Mouse (Mus musculus) heart, embryonic 14.5 days (tissue): Measurements from ENCODE around the gene Hcar1. TPM values are rescaled to one million over a fixed set of nuclear protein-coding genes. Genes with fewer than 3 reads are reported as not detected.

Experiments
- ATAC-seq: fragments of 200-750 bp; cut with Nextera tagmentation; 2 replicates; pipeline ENCODE4 v1.8.0; 2017; ENCODE audit warnings: low read depth, moderate TSS enrichment; ENCODE audit not compliant: insufficient number of reproducible peaks, insufficient read depth, low FRiP score
- H3K27ac ChIP-seq, 2 experiments: fragments of 200-500 bp in 1 of 2; fragments of 300-500 bp in 1 of 2; sonication (generic) in 1 of 2; replicated peaks in 1 of 2; 2 replicates each; pipeline ENCODE4 v1.5.1; 2012 to 2014; ENCODE audit warnings: low read depth in 2 of 2, low read length in 2 of 2, control low read depth in 1 of 2, mild to moderate bottlenecking in 1 of 2, mixed read lengths in 1 of 2; ENCODE audit not compliant: control insufficient read depth in 1 of 2, insufficient read depth in 1 of 2
- H3K27me3 ChIP-seq: fragments of 300-500 bp; sonication (generic); 2 replicates; pipeline ENCODE4 v1.6.1; 2014; ENCODE audit warnings: mild to moderate bottlenecking, low read length, control low read depth; ENCODE audit not compliant: control insufficient read depth, insufficient read depth
- H3K36me3 ChIP-seq: fragments of 300-500 bp; sonication (generic); 2 replicates; pipeline ENCODE4 v1.6.1; 2014; ENCODE audit warnings: mild to moderate bottlenecking, control low read depth, low read length, mixed read lengths; ENCODE audit not compliant: control insufficient read depth, insufficient read depth
- H3K4me1 ChIP-seq, 2 experiments: fragments of 200-500 bp in 1 of 2; fragments of 300-500 bp in 1 of 2; sonication (generic) in 1 of 2; 2 replicates each; pipeline ENCODE4 v1.6.1; 2012 to 2014; ENCODE audit warnings: low read length in 2 of 2, control low read depth in 1 of 2, mixed read lengths in 1 of 2; ENCODE audit not compliant: control insufficient read depth in 2 of 2, insufficient read depth in 2 of 2
- H3K4me2 ChIP-seq: fragments of 300-500 bp; sonication (generic); 2 replicates; pipeline ENCODE4 v1.6.1; 2014; ENCODE audit warnings: mild to moderate bottlenecking, low read length
- H3K4me3 ChIP-seq, 2 experiments: fragments of 200-500 bp in 1 of 2; fragments of 300-500 bp in 1 of 2; sonication (generic) in 1 of 2; 2 replicates each; pipeline ENCODE4 v1.5.1; 2012 to 2014; ENCODE audit warnings: low read length in 2 of 2, mild to moderate bottlenecking in 2 of 2, control low read depth in 1 of 2, low read depth in 1 of 2, moderate library complexity in 1 of 2; ENCODE audit not compliant: control insufficient read depth in 1 of 2, insufficient read depth in 1 of 2
- H3K9ac ChIP-seq: fragments of 300-500 bp; sonication (generic); 2 replicates; pipeline ENCODE4 v1.6.1; 2014; ENCODE audit warnings: mild to moderate bottlenecking, low read length
- H3K9me3 ChIP-seq: fragments of 300-500 bp; sonication (generic); 2 replicates; pipeline ENCODE4 v1.6.1; 2016; ENCODE audit warnings: low read length, control low read depth; ENCODE audit not compliant: control insufficient read depth
- WGBS: fragments of 180-500 bp; shearing (Covaris S2); extraction: QIAGEN DNeasy Blood & Tissue Kit; methylation state at CpG from one replicate; pipeline ENCODE4 v1.1.7; 2014; 5-methylcytosine and 5-hydroxymethylcytosine counted together
- polyA plus RNA-seq: library from polyadenylated mRNA; unstranded; fragments of >200 nt; fragmentation: Nextera tagmentation; extraction: Ambion mirVana; gene quantifications from 2 replicates; pipeline ENCODE4 v1.2.1, GENCODE M21; 2014

Gene Hcar1
- polyA plus RNA-seq, 1 experiment from 2014 or later, result 0.32 TPM

GRCm38 (mm10) chr5:123843816-123844215 is 36.0 kb downstream of the Hcar1 start:
- WGBS, result 74% methylated on average over 4 of the region's 4 CpGs
- no peak overlapping the region for H3K27ac ChIP-seq

DNA sequence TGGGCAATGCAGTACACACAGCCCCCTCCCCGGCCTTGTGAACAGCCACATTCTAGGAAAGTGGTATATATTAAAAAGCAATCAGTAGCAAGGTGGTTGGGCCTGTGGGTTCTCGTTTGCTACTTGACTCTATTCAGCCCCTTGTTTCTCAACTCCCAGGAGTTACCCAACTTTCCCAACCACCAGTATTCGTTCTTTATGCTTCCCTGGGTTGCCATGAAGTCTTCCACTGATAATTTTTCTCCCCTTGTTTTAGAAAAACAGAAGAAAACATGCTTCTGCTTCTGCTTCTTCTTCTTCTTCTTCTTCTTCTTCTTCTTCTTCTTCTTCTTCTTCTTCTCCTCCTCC is 36.9 kb downstream of the Hcar1 start:
- no peak overlapping the region for H3K4me2 ChIP-seq
- H3K27me3 ChIP-seq, result no peaks in the 10 kb centered on the region
- no peak overlapping the region for H3K4me3 ChIP-seq
- H3K4me1 ChIP-seq, result peaks cover 2 to 8% of the 10 kb centered on the region in 2 experiments; a peak in 1 of 4 replicates
- no peak overlapping the region for H3K27ac ChIP-seq
- no peak overlapping the region for H3K9ac ChIP-seq
- whole genome bisulfite sequencing, result 83% methylated on average over 3 of the region's 3 CpGs
- H3K9me3 ChIP-seq, result no peaks in the 10 kb centered on the region
- no peaks in the 10 kb centered on the region for H3K36me3 ChIP-seq
- ATAC-seq, result no peak

More at GRCm38 (mm10) chr5:123843816-123844215, 36.0 kb downstream of the Hcar1 start:
- Histone ChIP-seq H3K4me3 (no peak overlapping the region), H3K4me1 (peaks cover 2 to 8% of the 10 kb centered on the region in 2 experiments; a peak in 1 of 4 replicates), H3K27me3 (no peaks in the 10 kb centered on the region), H3K4me2 (no peak overlapping the region), H3K9me3 (no peaks in the 10 kb centered on the region), H3K9ac (no peak overlapping the region), H3K36me3 (no peaks in the 10 kb centered on the region)
- ATAC-seq, result no peak

DNA sequence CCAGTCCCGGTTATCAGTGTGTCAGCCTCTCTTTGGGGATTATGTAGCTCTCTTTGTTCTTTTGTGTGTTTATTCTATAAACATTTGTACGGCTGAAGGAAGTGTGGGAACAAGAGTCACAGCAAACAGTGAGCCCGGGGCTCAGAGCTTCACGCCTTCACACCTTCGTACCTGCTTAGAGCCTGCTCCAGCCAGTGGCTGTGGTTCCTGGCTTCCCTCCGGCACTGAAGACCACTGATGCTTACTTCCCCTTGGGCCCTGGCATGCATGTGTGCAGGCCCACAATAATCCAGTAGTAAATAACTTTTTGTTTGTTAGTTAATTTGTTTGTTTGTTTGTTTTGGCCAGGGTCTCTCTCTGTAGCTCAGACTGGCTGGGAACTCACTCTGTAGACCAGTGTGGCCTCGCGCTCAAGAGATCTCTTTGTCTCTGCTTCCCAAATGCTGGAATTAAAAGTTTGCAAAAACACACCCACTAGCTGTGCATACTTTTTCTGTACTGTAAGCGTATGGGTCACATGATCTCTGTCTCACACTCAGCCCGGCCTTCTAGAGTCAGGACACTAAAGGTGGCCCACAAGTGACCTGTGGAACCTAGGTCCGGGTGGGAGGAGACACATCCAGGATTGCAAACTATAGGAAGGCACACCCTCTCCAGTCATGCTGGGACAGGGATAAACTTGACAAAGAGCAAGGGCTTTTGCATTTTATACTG is 37.4 kb downstream of the Hcar1 start:
- peaks cover 2 to 8% of the 10 kb centered on the region in 2 experiments; a peak in 1 of 4 replicates for H3K4me1 ChIP-seq
- WGBS, result 50% methylated on average over 11 of the region's 11 CpGs
- H3K9ac ChIP-seq, result no peak overlapping the region
- ATAC-seq, result no peak
- no peak overlapping the region for H3K4me3 ChIP-seq
- H3K27me3 ChIP-seq, result no peaks in the 10 kb centered on the region
- H3K4me2 ChIP-seq, result no peak overlapping the region; the same call in 1 of the 2 replicates
- H3K36me3 ChIP-seq, result no peaks in the 10 kb centered on the region
- H3K9me3 ChIP-seq, result no peaks in the 10 kb centered on the region
- no peak overlapping the region for H3K27ac ChIP-seq

GRCm38 (mm10) chr5:123837371-123837770 is 42.4 kb downstream of the Hcar1 start:
- no peaks in the 10 kb centered on the region for H3K27me3 ChIP-seq
- H3K9me3 ChIP-seq, result no peaks in the 10 kb centered on the region
- H3K9ac ChIP-seq, result no peak overlapping the region
- no peak overlapping the region for H3K27ac ChIP-seq
- no peaks in the 10 kb centered on the region for H3K36me3 ChIP-seq
- no peak for ATAC-seq
- no peak overlapping the region for H3K4me2 ChIP-seq
- WGBS, result 46% methylated on average over 4 of the region's 4 CpGs
- H3K4me3 ChIP-seq, result no peak overlapping the region
- H3K4me1 ChIP-seq, result peaks cover 2 to 5% of the 10 kb centered on the region in 2 experiments; a peak in 1 of 4 replicates

- H3K36me3 ChIP-seq, result no peaks in the 10 kb centered on the region
- H3K4me1 ChIP-seq, result no peaks in the 10 kb centered on the region
- H3K4me3 ChIP-seq, result no peak overlapping the region
- 80% methylated on average over 3 of the region's 3 CpGs for WGBS
- H3K9ac ChIP-seq, result no peak overlapping the region
- no peaks in the 10 kb centered on the region for H3K27me3 ChIP-seq
- no peak overlapping the region for H3K27ac ChIP-seq
- H3K4me2 ChIP-seq, result no peak overlapping the region
- H3K9me3 ChIP-seq, result no peaks in the 10 kb centered on the region
- no peak for ATAC-seq
Measured at GRCm38 (mm10) chr5:123834836-123835235, 45.0 kb downstream of the Hcar1 start.

DNA sequence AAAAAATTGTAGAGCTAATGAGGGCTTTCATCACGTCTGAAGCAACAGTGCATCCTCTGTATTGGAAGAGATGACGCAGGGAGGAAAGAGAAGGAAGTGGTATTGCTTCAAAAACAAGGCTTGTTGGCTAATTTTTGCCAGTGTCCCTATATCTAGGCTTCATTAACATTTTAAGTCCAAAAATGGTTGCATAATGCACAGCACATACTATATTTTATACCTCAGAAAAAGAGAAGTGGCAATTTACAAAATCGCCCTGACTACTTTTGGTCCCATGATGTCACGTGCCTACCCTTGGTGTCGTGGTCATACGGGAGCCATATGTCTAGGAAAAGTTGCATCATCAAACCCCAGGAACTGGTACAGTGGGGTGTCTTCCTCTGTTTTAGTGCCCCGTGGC is 47.5 kb downstream of the Hcar1 start:
- H3K4me1 ChIP-seq, result no peaks in the 10 kb centered on the region
- H3K9me3 ChIP-seq, result no peaks in the 10 kb centered on the region
- H3K36me3 ChIP-seq, result no peaks in the 10 kb centered on the region
- H3K9ac ChIP-seq, result no peak overlapping the region
- H3K4me3 ChIP-seq, result no peak overlapping the region
- no peak overlapping the region for H3K4me2 ChIP-seq
- ATAC-seq, result no peak
- H3K27me3 ChIP-seq, result no peaks in the 10 kb centered on the region
- no peak overlapping the region for H3K27ac ChIP-seq
- WGBS, result 84% methylated on average over 7 of the region's 7 CpGs

GRCm38 (mm10) chr5:123827659-123828091 is 52.1 kb downstream of the Hcar1 start:
- WGBS, result 63% methylated on average over 6 of the region's 6 CpGs
- peaks cover 4% of the 10 kb centered on the region; the same call in 1 of the 2 replicates for H3K36me3 ChIP-seq
- no peak overlapping the region for H3K4me3 ChIP-seq
- H3K27me3 ChIP-seq, result no peaks in the 10 kb centered on the region
- no peaks in the 10 kb centered on the region for H3K9me3 ChIP-seq
- H3K4me2 ChIP-seq, result no peak overlapping the region
- no peak overlapping the region for H3K9ac ChIP-seq
- H3K4me1 ChIP-seq, result no peaks in the 10 kb centered on the region
- no peak overlapping the region for H3K27ac ChIP-seq
- ATAC-seq, result no peak
